Mouse (Mus musculus) thymus, adult 2 months (tissue): ENCODE measurements around the gene Arid2. TPM values are rescaled to one million over a fixed set of nuclear protein-coding genes. Genes with fewer than 3 reads are reported as not detected.

Experiments used
- DNase-seq: peaks from one replicate; pipeline ENCODE4 v3.0.0; 2021
- H3K27ac ChIP-seq: fragments of 200-500 bp; 2 replicates; pipeline ENCODE4 v1.5.1; 2012; ENCODE audit warnings: low read length, control low read depth; ENCODE audit not compliant: control insufficient read depth, insufficient read depth
- H3K27me3 ChIP-seq: fragments of 200-500 bp; 2 replicates; pipeline ENCODE4 v1.6.1; 2012; ENCODE audit warnings: mild to moderate bottlenecking, low read length, moderate library complexity, mixed read lengths; ENCODE audit not compliant: control insufficient read depth, insufficient read depth
- H3K36me3 ChIP-seq: fragments of 200-500 bp; 2 replicates; pipeline ENCODE4 v1.6.1; 2012; ENCODE audit warnings: mild to moderate bottlenecking, low read length, moderate library complexity; ENCODE audit not compliant: control insufficient read depth, insufficient read depth
- H3K4me1 ChIP-seq: fragments of 200-500 bp; replicated peaks from 2 replicates; pipeline ENCODE4 v1.6.1; 2012; ENCODE audit warnings: low read length; ENCODE audit not compliant: control insufficient read depth, insufficient read depth
- H3K4me3 ChIP-seq: fragments of 200-500 bp; 2 replicates; pipeline ENCODE4 v1.5.1; 2012; ENCODE audit warnings: mild to moderate bottlenecking, low read length, control low read depth, moderate library complexity; ENCODE audit not compliant: control insufficient read depth, insufficient read depth
- CTCF ChIP-seq: fragments of 200-500 bp; IDR thresholded peaks from 2 replicates; pipeline ENCODE4 v1.5.1; 2012; ENCODE audit warnings: mild to moderate bottlenecking, control low read depth, low read length, moderate library complexity, borderline replicate concordance; ENCODE audit not compliant: control insufficient read depth, poor library complexity, insufficient read depth; ENCODE audit errors: extremely low read depth
- POLR2A ChIP-seq: fragments of 200-500 bp; IDR thresholded peaks from 2 replicates; pipeline ENCODE4 v1.6.1; 2012; ENCODE audit warnings: mild to moderate bottlenecking, low read length, control low read depth, moderate library complexity; ENCODE audit not compliant: control insufficient read depth, poor library complexity, insufficient read depth; ENCODE audit errors: extremely low read depth
- WGBS: fragments of 180-500 bp; shearing (Covaris S2); methylation state at CpG from one replicate; pipeline ENCODE4 v1.1.7; 2018; 5-methylcytosine and 5-hydroxymethylcytosine counted together
- polyA plus RNA-seq: library from polyadenylated mRNA; depleted of rRNA; stranded (reverse); fragments of >200 nt; gene quantifications from 2 replicates; pipeline ENCODE4 v1.2.3, GENCODE M21; 2012

The Arid2 gene
- polyA plus RNA-seq, 1 experiment, result 70.8 TPM

DNA sequence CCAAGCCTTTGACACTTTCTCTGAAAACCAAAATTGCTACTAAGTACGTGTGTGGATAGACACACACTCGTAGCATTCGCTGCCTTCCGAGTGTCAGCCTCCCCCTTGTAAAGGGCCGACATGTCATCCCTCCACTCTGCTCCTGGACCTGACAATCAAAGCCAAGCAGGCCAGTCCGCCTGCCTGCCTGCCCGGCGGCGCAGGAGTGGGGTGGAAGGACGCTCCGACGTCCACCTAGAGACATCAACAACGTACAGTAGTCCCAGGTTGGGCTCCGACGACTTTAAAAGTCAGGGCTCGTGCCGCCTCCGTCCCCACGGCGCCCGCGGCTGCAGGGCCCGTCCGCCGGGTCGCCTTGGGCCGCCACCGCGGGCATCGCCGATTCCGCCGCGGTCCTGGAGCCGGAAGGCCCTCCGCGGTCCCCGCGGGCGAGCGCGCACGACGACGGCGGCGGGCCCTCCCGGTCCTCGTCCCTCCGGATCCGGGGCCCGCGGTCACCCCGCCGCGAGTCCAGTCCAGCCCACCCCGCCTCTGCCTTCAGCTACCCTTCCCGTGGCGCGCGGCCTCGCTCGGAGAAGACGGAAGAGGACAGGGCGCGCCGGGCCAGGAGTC, 2.5 kb upstream of the Arid2 start:
- under 1% methylated on average over 67 of the region's 67 CpGs for WGBS
- H3K4me1 ChIP-seq, result peaks cover 11% of the 10 kb centered on the region
- peak; percentile 56 for DNase-seq
- peak overlapping the region; percentile 93 for H3K27ac ChIP-seq
- H3K36me3 ChIP-seq, result no peaks in the 10 kb centered on the region
- no peaks in the 10 kb centered on the region for H3K27me3 ChIP-seq
- peak overlapping the region; percentile 99 for H3K4me3 ChIP-seq
- TF ChIP-seq CTCF (no peak), POLR2A (peak; percentile 9)

GRCm38 (mm10) chr15:96285323-96286014, 1.8 kb upstream of the Arid2 start:
- Histone ChIP-seq H3K27me3 (no peaks in the 10 kb centered on the region), H3K36me3 (no peaks in the 10 kb centered on the region), H3K4me1 (peaks cover 11% of the 10 kb centered on the region), H3K27ac (peak overlapping the region; percentile 93), H3K4me3 (peak overlapping the region; percentile 99)
- DNase-seq, result peak; percentile 72
- under 1% methylated on average over 64 of the region's 64 CpGs for WGBS
- peak; percentile 43 for TF ChIP-seq POLR2A
- TF ChIP-seq CTCF, result no peak; the same call in 1 of the 2 replicates

- Histone ChIP-seq H3K27ac (peak overlapping the region; percentile 93), H3K27me3 (no peaks in the 10 kb centered on the region), H3K36me3 (no peaks in the 10 kb centered on the region), H3K4me1 (peaks cover 6% of the 10 kb centered on the region), H3K4me3 (peak overlapping the region; percentile 99)
- TF ChIP-seq POLR2A (peak; percentile 91), CTCF (peak; percentile 96)
- peak; percentile 95 for DNase-seq
- WGBS, result 2% methylated on average over 72 of the region's 72 CpGs
Measured at GRCm38 (mm10) chr15:96286015-96286934, 1.0 kb upstream of the Arid2 start.

GRCm38 (mm10) chr15:96286935-96287292, 404 bp upstream of the Arid2 start:
- no peak for TF ChIP-seq POLR2A
- TF ChIP-seq CTCF, result no peak
- WGBS, result 4% methylated on average over 60 of the region's 63 CpGs

GRCm38 (mm10) chr15:96287976-96288835, 888 bp downstream of the Arid2 start:
- TF ChIP-seq CTCF (0 out of 2 replicates have a peak, but pooled peaks have one; percentile 17), POLR2A (no peak)
- Histone ChIP-seq H3K4me3 (peak overlapping the region; percentile 100), H3K27ac (peak overlapping the region; percentile 98), H3K27me3 (no peaks in the 10 kb centered on the region), H3K36me3 (no peaks in the 10 kb centered on the region), H3K4me1 (peaks cover under 1% of the 10 kb centered on the region; the same call in 1 of the 2 replicates)
- 2% methylated on average over 96 of the region's 97 CpGs for WGBS
- peak; percentile 64 for DNase-seq

More at GRCm38 (mm10) chr15:96286935-96287292, 404 bp upstream of the Arid2 start:
- no peak for DNase-seq
- no peaks in the 10 kb centered on the region for H3K27me3 ChIP-seq
- peaks cover 3% of the 10 kb centered on the region for H3K4me1 ChIP-seq
- H3K27ac ChIP-seq, result peak overlapping the region; percentile 92
- peak overlapping the region; percentile 99 for H3K4me3 ChIP-seq
- no peaks in the 10 kb centered on the region for H3K36me3 ChIP-seq
